Mouse (Mus musculus) embryonic fibroblast, embryonic 13.5 days (primary cell): ENCODE data around the gene Nemp1. TPM values are rescaled to one million over a fixed set of nuclear protein-coding genes. Genes with fewer than 3 reads are reported as not detected.

ENCODE experiments used
- H3K27ac ChIP-seq: 2 replicates; pipeline ENCODE4 v1.5.1; 2012; ENCODE audit warnings: low read length, control low read depth, inconsistent platforms; ENCODE audit not compliant: insufficient read depth
- H3K4me1 ChIP-seq: 2 replicates; pipeline ENCODE4 v1.6.1; 2011; ENCODE audit warnings: low read length; ENCODE audit not compliant: control insufficient read depth, insufficient read depth
- H3K4me3 ChIP-seq: 2 replicates; pipeline ENCODE4 v1.5.1; 2011; ENCODE audit warnings: mild to moderate bottlenecking, control low read depth, low read length; ENCODE audit not compliant: insufficient read depth
- CTCF ChIP-seq: IDR thresholded peaks from 2 replicates; pipeline ENCODE4 v1.5.1; 2011; ENCODE audit warnings: mild to moderate bottlenecking, control low read depth, low read length, moderate library complexity, borderline replicate concordance; ENCODE audit not compliant: insufficient read depth
- POLR2A ChIP-seq: IDR thresholded peaks from 2 replicates; pipeline ENCODE4 v1.6.1; 2011; ENCODE audit warnings: low read depth, mild to moderate bottlenecking, control low read depth, low read length, moderate library complexity
- polyA plus RNA-seq: library from polyadenylated mRNA; stranded (reverse); fragments of >200 nt; gene quantifications from 2 replicates; pipeline ENCODE4 v1.2.4, GENCODE M21; 2011; ENCODE audit warnings: low read depth; ENCODE audit not compliant: missing spikeins, insufficient read length

The Nemp1 gene
- polyA plus RNA-seq, 1 experiment: 10.6 TPM

DNA sequence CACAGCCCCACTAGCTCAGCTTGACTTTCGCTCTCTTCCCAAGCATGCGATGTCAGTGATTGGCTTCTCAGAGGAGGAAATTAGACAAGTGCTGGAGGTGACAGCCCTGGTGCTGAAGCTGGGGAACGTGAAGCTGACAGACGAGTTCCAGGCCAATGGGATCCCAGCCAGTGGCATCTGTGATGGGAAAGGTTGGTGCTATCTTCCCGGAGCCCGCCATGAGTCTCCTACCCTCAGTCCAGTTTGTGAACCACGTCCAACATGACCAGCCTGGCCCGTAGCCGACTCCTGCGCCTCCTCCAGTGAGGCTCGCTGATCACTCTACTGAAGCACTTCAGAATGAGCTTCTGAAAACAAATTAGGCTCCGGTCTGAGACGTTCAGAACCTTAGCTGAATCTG is 43.6 kb downstream of the Nemp1 start:
- Histone ChIP-seq H3K4me1 (no peaks in the 10 kb centered on the region), H3K27ac (no peak overlapping the region), H3K4me3 (no peak overlapping the region)
- no peak for TF ChIP-seq POLR2A
- TF ChIP-seq CTCF: no peak

DNA sequence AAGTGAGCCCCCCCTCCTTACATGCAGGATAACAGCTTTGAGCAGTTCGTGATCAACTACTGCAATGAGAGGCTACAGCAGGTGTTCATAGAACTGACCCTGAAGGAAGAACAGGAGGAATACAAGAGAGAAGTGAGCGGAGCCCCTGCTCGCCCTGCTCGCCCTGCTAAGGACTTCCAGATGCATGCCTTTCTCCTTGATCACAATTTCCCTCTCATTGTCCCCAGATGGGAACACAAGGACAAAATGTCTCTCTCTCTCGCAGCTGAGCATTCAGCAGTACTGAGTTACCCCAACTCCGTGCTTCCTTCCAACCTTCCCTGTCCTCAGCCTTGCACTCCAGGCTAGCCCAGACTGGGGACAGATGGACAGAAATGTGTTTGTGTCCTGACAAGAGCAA is 46.0 kb downstream of the Nemp1 start:
- Histone ChIP-seq H3K4me3 (no peak overlapping the region), H3K27ac (no peak overlapping the region), H3K4me1 (no peaks in the 10 kb centered on the region)
- no peak for TF ChIP-seq CTCF
- no peak for TF ChIP-seq POLR2A

DNA sequence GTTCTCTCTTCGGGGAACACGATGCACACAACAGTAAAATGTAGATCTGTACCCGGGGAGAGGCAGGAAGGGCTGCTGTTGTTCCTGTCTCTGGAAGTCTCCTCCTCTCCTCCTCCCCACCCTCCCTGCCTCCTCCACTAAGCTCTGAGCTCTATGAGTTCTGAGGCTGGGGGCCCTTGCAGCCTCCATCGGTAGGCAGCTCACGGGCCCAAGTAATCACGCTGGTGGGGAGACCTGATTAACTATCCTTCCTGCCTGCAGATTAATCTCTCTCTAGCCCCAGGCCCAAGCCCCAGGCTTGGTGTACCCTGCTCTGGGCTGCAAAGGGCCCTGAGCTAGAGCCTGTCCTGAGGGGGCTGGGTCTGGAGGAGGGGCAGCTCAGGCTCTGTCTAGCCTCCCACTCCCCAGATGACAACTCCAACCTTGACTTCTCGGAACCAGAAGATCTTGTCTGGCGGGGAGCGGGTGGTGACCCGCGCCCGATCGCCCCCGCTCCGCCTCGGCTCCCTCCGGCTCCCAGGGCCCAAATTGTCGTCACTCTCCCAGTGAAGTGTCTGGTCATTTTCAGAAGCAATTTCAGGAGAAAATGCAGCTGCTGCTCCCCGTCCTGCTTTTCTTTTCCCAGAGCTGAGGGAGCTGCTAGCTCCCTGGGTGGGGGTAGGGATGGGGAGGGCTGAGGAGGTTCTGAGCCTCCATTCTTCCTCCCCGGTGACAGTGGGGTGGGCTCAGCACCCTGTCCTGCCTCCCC is 55.1 kb downstream of the Nemp1 start:
- Histone ChIP-seq H3K27ac (no peak overlapping the region), H3K4me3 (no peak overlapping the region), H3K4me1 (no peaks in the 10 kb centered on the region)
- TF ChIP-seq CTCF (no peak), POLR2A (no peak)

DNA sequence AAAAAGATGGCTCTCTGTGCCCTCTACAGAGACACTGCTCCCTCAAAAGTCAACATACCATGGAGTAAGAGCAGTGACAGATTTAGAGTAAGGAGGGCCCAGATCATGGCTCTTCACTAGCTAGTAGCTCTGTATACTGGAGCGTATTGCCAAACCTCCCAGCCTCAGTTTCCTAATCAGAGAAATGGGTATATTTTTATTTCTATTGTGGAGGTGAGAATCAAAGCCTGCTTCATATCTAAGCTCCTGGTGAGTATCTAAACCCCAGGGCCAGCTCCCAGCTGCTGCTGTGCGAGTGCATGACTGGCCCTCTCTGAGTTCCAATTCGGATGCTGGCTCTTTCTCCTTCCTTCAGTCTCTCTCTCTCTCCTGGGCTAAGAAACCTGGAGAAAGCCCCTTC is 57.5 kb downstream of the Nemp1 start, which contains the start of gene Tac2:
TSS of gene Tac2 (plus strand) at position 301 of the 400 bp plus-strand sequence.
- no peak for TF ChIP-seq CTCF
- no peak for TF ChIP-seq POLR2A
- no peak within 1 kb of the TSS for H3K27ac ChIP-seq
- no peak within 1 kb of the TSS for H3K4me3 ChIP-seq
- no peaks in the 10 kb centered on the region for H3K4me1 ChIP-seq

DNA sequence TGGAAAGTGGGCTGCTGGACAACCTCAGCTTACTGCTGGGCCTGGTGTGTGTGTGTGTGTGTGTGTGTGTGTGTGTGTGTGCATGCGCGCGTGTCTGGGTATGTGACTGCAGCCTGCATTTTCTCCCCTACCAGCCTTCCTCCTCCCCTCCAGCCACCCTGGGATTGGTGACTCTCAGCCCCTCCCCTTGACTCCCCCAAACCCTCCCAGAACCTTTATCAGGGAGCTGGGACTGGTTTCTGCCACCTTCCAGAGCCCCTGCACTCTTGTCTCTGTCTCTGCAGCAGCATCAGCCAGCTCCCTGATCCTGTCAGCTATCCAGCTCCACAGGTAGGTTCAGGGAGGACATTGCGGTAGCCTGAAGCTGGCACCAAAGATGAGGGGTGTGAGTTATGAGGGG is 58.4 kb downstream of the Nemp1 start:
- no peaks in the 10 kb centered on the region for H3K4me1 ChIP-seq
- TF ChIP-seq CTCF (no peak), POLR2A (no peak)
- H3K4me3 ChIP-seq: no peak overlapping the region
- no peak overlapping the region for H3K27ac ChIP-seq

DNA sequence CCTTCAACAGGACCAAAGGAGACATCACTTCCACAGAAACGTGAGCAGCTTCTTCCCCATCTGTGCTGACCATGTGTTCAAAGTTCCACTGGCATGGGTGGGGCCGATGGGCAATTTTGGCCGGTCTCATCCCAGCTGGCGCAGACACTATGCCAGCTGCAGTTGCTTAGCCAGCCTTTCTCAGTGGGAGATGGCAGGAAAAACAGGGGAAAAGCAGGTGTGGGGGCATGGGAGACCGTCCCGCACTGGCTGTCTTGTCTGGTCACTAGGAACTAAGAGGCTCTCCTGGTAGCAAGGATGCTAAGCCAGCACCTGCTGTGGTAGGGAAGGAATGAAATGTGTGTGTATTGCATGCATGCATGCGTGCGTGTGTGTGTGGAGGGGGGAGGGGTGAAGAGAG is 61.7 kb downstream of the Nemp1 start:
- no peaks in the 10 kb centered on the region for H3K4me1 ChIP-seq
- H3K4me3 ChIP-seq: no peak overlapping the region
- TF ChIP-seq CTCF (no peak), POLR2A (no peak)
- H3K27ac ChIP-seq: no peak overlapping the region

DNA sequence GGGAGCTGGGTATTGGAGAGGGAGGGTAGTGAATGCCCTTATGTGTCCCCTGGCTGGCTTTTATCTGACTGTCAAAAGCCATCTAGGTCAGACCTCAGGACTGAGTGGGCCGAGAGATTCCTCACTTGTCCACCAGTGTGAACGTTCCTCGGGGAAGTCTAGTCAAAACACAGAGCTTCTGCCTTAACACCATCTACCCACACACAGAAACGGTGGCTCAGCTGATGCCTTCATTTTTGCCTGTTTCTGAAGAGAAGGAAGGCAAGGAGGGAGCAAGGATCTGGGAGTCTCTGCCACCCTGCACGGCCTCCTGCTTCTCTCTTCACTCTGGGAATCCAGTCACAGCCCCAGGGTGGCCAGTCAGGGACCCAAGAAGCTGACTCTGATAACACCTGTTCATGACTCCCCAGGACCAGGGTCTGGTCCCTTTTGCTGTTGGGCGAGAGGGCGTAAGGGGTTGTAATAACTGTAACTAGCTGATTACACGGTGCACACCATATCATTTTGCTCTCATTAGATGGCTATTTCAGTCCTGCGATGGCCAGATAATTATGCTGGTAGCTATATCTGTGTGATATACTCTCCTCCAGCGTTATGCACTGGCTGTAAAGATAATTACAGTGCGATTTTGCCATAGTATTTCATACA is 63.7 kb downstream of the Nemp1 start:
- Histone ChIP-seq H3K27ac (no peak overlapping the region), H3K4me3 (no peak overlapping the region), H3K4me1 (no peaks in the 10 kb centered on the region)
- TF ChIP-seq CTCF (no peak), POLR2A (no peak)

DNA sequence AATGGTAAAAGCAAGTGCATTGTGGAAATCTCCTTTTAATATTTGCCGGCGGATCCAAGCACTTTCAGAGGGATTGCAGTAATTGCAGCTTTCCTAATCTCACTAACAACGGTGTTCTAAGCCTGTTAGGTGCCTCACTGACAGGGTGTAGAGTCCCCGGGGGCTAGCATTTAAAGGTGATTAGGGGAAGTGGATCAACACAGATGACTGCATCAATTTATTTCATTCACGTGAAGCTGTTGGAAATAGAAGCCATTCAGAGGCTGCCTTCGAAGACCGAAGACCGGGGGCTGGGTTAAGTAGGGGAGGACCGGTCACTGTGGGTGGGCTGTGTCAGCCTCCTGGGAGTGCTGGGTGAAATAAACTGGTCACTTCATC is 64.2 kb downstream of the Nemp1 start:
- Histone ChIP-seq H3K27ac (no peak overlapping the region), H3K4me1 (no peaks in the 10 kb centered on the region)

DNA sequence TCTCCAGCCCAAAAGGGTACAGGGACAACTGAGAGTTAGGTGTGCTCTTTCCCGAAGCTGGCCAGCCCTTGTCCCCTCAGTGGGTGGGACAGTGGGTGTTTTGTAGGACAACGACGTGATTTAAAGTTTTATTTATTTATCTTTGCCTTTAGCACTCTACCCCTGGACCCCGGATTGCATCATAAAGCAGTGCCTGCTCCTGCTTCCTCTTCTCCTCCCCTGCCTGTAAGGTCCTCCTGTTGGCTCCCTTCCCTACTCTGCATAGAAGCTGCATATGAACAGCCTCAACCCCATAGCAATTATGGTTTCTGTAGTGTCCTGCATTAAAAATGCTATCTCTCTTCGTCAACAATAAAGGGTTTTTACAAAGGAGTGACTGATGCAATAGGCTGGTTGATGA is 64.7 kb downstream of the Nemp1 start:
- TF ChIP-seq CTCF (no peak), POLR2A (no peak)
- H3K4me3 ChIP-seq: no peak overlapping the region

More for the DNA sequence above, 64.2 kb downstream of the Nemp1 start:
- no peak overlapping the region for H3K4me3 ChIP-seq
- TF ChIP-seq CTCF (no peak), POLR2A (no peak)

DNA sequence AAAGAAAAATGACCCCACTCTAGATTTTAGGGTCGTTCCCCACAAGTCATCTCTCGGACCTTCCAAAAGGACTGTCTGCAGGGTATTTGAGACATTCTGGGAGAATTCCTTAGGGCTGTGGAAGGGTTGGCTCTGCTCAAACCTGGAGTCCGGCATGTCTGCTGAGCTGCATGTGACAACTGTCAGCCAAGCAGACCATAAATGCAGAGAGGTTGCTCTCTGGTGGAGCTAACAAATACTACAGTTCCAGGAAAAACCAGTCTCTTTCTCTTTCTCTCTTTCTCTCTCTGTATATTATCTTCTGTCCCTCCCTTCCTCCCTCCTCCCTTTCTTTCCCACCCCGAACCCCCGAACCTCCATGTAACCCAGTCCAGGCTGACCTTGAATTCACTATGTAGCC is 67.7 kb downstream of the Nemp1 start:
- H3K27ac ChIP-seq: no peak overlapping the region
- H3K4me3 ChIP-seq: no peak overlapping the region
- H3K4me1 ChIP-seq: no peaks in the 10 kb centered on the region
- TF ChIP-seq POLR2A: no peak
- TF ChIP-seq CTCF: 0 out of 2 replicates have a peak, but pooled peaks have one; percentile 15

More for the DNA sequence above, 64.7 kb downstream of the Nemp1 start:
- Histone ChIP-seq H3K27ac (no peak overlapping the region), H3K4me1 (no peaks in the 10 kb centered on the region)
